Mouse (Mus musculus): ENCODE data around the gene Cdk4. TPM values are rescaled to one million over a fixed set of nuclear protein-coding genes. Genes with fewer than 3 reads are reported as not detected.
"Not testable (repeated sequence)": the region's sequence is repeated elsewhere in the genome, so short reads cannot be mapped to it uniquely, and the experiment has no call there.

The Cdk4 gene
- polyA plus RNA-seq, 1 experiment = 276 TPM

- TF ChIP-seq POLR2A (IDR thresholded peaks at IDR 0.05; ENCODE audit: insufficient read length, low read depth) (no peak), MYOD1 (IDR thresholded peaks at IDR 0.05; ENCODE audit: control insufficient read depth in 1 of 3, insufficient read length in 2 of 3, low read depth in 2 of 3) (no peak), CEBPB (IDR thresholded peaks at IDR 0.05; ENCODE audit: insufficient read depth, poor library complexity, severe bottlenecking) (no peak), TCF12 (IDR thresholded peaks at IDR 0.05; ENCODE audit: insufficient read depth, poor library complexity, severe bottlenecking) (no peak), E2F4 (IDR thresholded peaks at IDR 0.05; ENCODE audit: insufficient read depth) (no peak), POLR2AphosphoS2 (IDR thresholded peaks at IDR 0.05; ENCODE audit: insufficient read length, low read depth) (no peak), TCF3 (IDR thresholded peaks at IDR 0.05; ENCODE audit: insufficient read length, low read depth) (no peak), MYOG (IDR thresholded peaks at IDR 0.05; ENCODE audit: control insufficient read depth in 1 of 3, insufficient read depth in 1 of 3, insufficient read length in 2 of 3, low read depth in 2 of 3) (no peak), USF1 (IDR thresholded peaks at IDR 0.05; ENCODE audit: low read depth) (no peak), MAX (IDR thresholded peaks at IDR 0.05; ENCODE audit: low read depth) (no peak), SRF (IDR thresholded peaks at IDR 0.05; ENCODE audit: control insufficient read depth, insufficient read length, low read depth) (no peak), REST (IDR thresholded peaks at IDR 0.05; ENCODE audit: insufficient read depth, insufficient read length) (no peak)
- H3K27me3 ChIP-seq (ENCODE audit: control insufficient read depth, insufficient read depth, insufficient read length) = no peaks in the 10 kb centered on the region
- H3K79me2 ChIP-seq (ENCODE audit: control insufficient read depth, insufficient read depth) = peaks cover 8% of the 10 kb centered on the region
- peak overlapping the region; percentile 31 for H3ac ChIP-seq (ENCODE audit: control insufficient read depth, insufficient read length)
- peak overlapping the region; percentile 51 for H3K4me2 ChIP-seq (ENCODE audit: low read depth)
- no peaks in the 10 kb centered on the region for H3K36me3 ChIP-seq (ENCODE audit: control insufficient read depth, insufficient read depth)
- H3K4me3 ChIP-seq = peak overlapping the region; percentile 13
Observed at GRCm38 (mm10) chr10:127059174-127059967, 4.0 kb upstream of the Cdk4 start.

- TF ChIP-seq REST (IDR thresholded peaks at IDR 0.05; ENCODE audit: insufficient read depth, insufficient read length) = no peak
- TF ChIP-seq POLR2AphosphoS2 (IDR thresholded peaks at IDR 0.05; ENCODE audit: insufficient read length, low read depth) = no peak
- no peak for TF ChIP-seq SRF (IDR thresholded peaks at IDR 0.05; ENCODE audit: control insufficient read depth, insufficient read length, low read depth)
- peak in 1 of 3 experiments; percentile 61 for TF ChIP-seq MYOG (IDR thresholded peaks at IDR 0.05; ENCODE audit: control insufficient read depth in 1 of 3, insufficient read depth in 1 of 3, insufficient read length in 2 of 3, low read depth in 2 of 3)
- no peak for TF ChIP-seq MAX (IDR thresholded peaks at IDR 0.05; ENCODE audit: low read depth)
- no peak for TF ChIP-seq TCF3 (IDR thresholded peaks at IDR 0.05; ENCODE audit: insufficient read length, low read depth)
- peak; percentile 19 for TF ChIP-seq POLR2A (IDR thresholded peaks at IDR 0.05; ENCODE audit: insufficient read length, low read depth)
- TF ChIP-seq TCF12 (IDR thresholded peaks at IDR 0.05; ENCODE audit: insufficient read depth, poor library complexity, severe bottlenecking) = no peak
- peak in 2 of 3 experiments; percentile 22 to 74 for TF ChIP-seq MYOD1 (IDR thresholded peaks at IDR 0.05; ENCODE audit: control insufficient read depth in 1 of 3, insufficient read length in 2 of 3, low read depth in 2 of 3)
- TF ChIP-seq USF1 (IDR thresholded peaks at IDR 0.05; ENCODE audit: low read depth) = no peak
- no peak for TF ChIP-seq E2F4 (IDR thresholded peaks at IDR 0.05; ENCODE audit: insufficient read depth)
- no peak for TF ChIP-seq CEBPB (IDR thresholded peaks at IDR 0.05; ENCODE audit: insufficient read depth, poor library complexity, severe bottlenecking)
- peak within 1 kb of the TSS; percentile 31 for H3ac ChIP-seq (ENCODE audit: control insufficient read depth, insufficient read length)
- peaks cover 6% of the 10 kb centered on the region for H3K36me3 ChIP-seq (ENCODE audit: control insufficient read depth, insufficient read depth)
- H3K27me3 ChIP-seq (ENCODE audit: control insufficient read depth, insufficient read depth, insufficient read length) = no peaks in the 10 kb centered on the region
- peak within 1 kb of the TSS; percentile 69 for H3K4me2 ChIP-seq (ENCODE audit: low read depth)
- H3K4me3 ChIP-seq = peak within 1 kb of the TSS; percentile 13
- H3K79me2 ChIP-seq (ENCODE audit: control insufficient read depth, insufficient read depth) = peaks cover 17% of the 10 kb centered on the region
Observed at GRCm38 (mm10) chr10:127059968-127060916, 3.1 kb upstream of the Cdk4 start, which contains the start of gene March9. Gene March9, minus strand, starts transcription at chr10:127060184.

- Histone ChIP-seq H3K4me2 (ENCODE audit: low read depth) (no peak overlapping the region), H3ac (ENCODE audit: control insufficient read depth, insufficient read length) (no peak overlapping the region), H3K27me3 (ENCODE audit: control insufficient read depth, insufficient read depth, insufficient read length) (no peaks in the 10 kb centered on the region), H3K79me2 (ENCODE audit: control insufficient read depth, insufficient read depth) (peaks cover 24% of the 10 kb centered on the region), H3K36me3 (ENCODE audit: control insufficient read depth, insufficient read depth) (peaks cover 13% of the 10 kb centered on the region), H3K4me3 (peak overlapping the region; percentile 13)
- TF ChIP-seq TCF12 (IDR thresholded peaks at IDR 0.05; ENCODE audit: insufficient read depth, poor library complexity, severe bottlenecking) (no peak), POLR2A (IDR thresholded peaks at IDR 0.05; ENCODE audit: insufficient read length, low read depth) (no peak), E2F4 (IDR thresholded peaks at IDR 0.05; ENCODE audit: insufficient read depth) (no peak), POLR2AphosphoS2 (IDR thresholded peaks at IDR 0.05; ENCODE audit: insufficient read length, low read depth) (no peak), REST (IDR thresholded peaks at IDR 0.05; ENCODE audit: insufficient read depth, insufficient read length) (no peak), SRF (IDR thresholded peaks at IDR 0.05; ENCODE audit: control insufficient read depth, insufficient read length, low read depth) (no peak), TCF3 (IDR thresholded peaks at IDR 0.05; ENCODE audit: insufficient read length, low read depth) (no peak), MYOG (IDR thresholded peaks at IDR 0.05; ENCODE audit: control insufficient read depth in 1 of 3, insufficient read depth in 1 of 3, insufficient read length in 2 of 3, low read depth in 2 of 3) (no peak), USF1 (IDR thresholded peaks at IDR 0.05; ENCODE audit: low read depth) (no peak), MAX (IDR thresholded peaks at IDR 0.05; ENCODE audit: low read depth) (no peak), CEBPB (IDR thresholded peaks at IDR 0.05; ENCODE audit: insufficient read depth, poor library complexity, severe bottlenecking) (no peak)
Observed at GRCm38 (mm10) chr10:127061085-127061484, 2.2 kb upstream of the Cdk4 start.

- H3K36me3 ChIP-seq (ENCODE audit: control insufficient read depth, insufficient read depth) = peaks cover 15% of the 10 kb centered on the region
- H3K4me3 ChIP-seq = no peak overlapping the region
- H3ac ChIP-seq (ENCODE audit: control insufficient read depth, insufficient read length) = no peak overlapping the region
- TF ChIP-seq POLR2A (IDR thresholded peaks at IDR 0.05; ENCODE audit: insufficient read length, low read depth) (no peak), POLR2AphosphoS2 (IDR thresholded peaks at IDR 0.05; ENCODE audit: insufficient read length, low read depth) (no peak), TCF12 (IDR thresholded peaks at IDR 0.05; ENCODE audit: insufficient read depth, poor library complexity, severe bottlenecking) (no peak), TCF3 (IDR thresholded peaks at IDR 0.05; ENCODE audit: insufficient read length, low read depth) (no peak), MAX (IDR thresholded peaks at IDR 0.05; ENCODE audit: low read depth) (no peak), SRF (IDR thresholded peaks at IDR 0.05; ENCODE audit: control insufficient read depth, insufficient read length, low read depth) (no peak), MYOD1 (IDR thresholded peaks at IDR 0.05; ENCODE audit: control insufficient read depth in 1 of 3, insufficient read length in 2 of 3, low read depth in 2 of 3) (no peak), USF1 (IDR thresholded peaks at IDR 0.05; ENCODE audit: low read depth) (no peak), E2F4 (IDR thresholded peaks at IDR 0.05; ENCODE audit: insufficient read depth) (no peak), REST (IDR thresholded peaks at IDR 0.05; ENCODE audit: insufficient read depth, insufficient read length) (no peak), CEBPB (IDR thresholded peaks at IDR 0.05; ENCODE audit: insufficient read depth, poor library complexity, severe bottlenecking) (no peak), MYOG (IDR thresholded peaks at IDR 0.05; ENCODE audit: control insufficient read depth in 1 of 3, insufficient read depth in 1 of 3, insufficient read length in 2 of 3, low read depth in 2 of 3) (no peak)
- no peak overlapping the region for H3K4me2 ChIP-seq (ENCODE audit: low read depth)
- H3K27me3 ChIP-seq (ENCODE audit: control insufficient read depth, insufficient read depth, insufficient read length) = no peaks in the 10 kb centered on the region
- H3K79me2 ChIP-seq (ENCODE audit: control insufficient read depth, insufficient read depth) = peaks cover 24% of the 10 kb centered on the region
Observed at GRCm38 (mm10) chr10:127061513-127061912, 1.8 kb upstream of the Cdk4 start.

- Histone ChIP-seq H3K4me3 (peak overlapping the region; percentile 98), H3K36me3 (ENCODE audit: control insufficient read depth, insufficient read depth) (peaks cover 21% of the 10 kb centered on the region), H3K79me2 (ENCODE audit: control insufficient read depth, insufficient read depth) (peaks cover 24% of the 10 kb centered on the region), H3K4me2 (ENCODE audit: low read depth) (peak overlapping the region; percentile 75)
- not testable (repeated sequence) for H3K27me3 ChIP-seq (ENCODE audit: control insufficient read depth, insufficient read depth, insufficient read length); H3ac ChIP-seq (ENCODE audit: control insufficient read depth, insufficient read length)
Observed at GRCm38 (mm10) chr10:127062101-127062500, 1.2 kb upstream of the Cdk4 start.

Measured in myocyte (in vitro differentiated cells).